Mouse (Mus musculus): ENCODE results near the gene Grk6. TPM values are rescaled to one million over a fixed set of nuclear protein-coding genes. Genes with fewer than 3 reads are reported as not detected.

The Grk6 gene
- total and polyA plus RNA-seq, 3 experiments: 83.2 to 96.7 TPM; not detected in 1

GRCm38 (mm10) chr13:55450511-55450980 is 5.7 kb downstream of the Grk6 start:
- Histone ChIP-seq H3K27me3 (ENCODE audit: control insufficient read depth in 1 of 2, insufficient read depth in 2 of 2, low read length in 2 of 2) (no peaks in the 10 kb centered on the region), H3K79me2 (ENCODE audit: control insufficient read depth, insufficient read depth, low read length, poor library complexity) (peaks cover 29% of the 10 kb centered on the region), H3K9me3 (replicated peaks; ENCODE audit: insufficient read depth, low read length) (no peaks in the 10 kb centered on the region), H3K4me3 (ENCODE audit: control insufficient read depth in 1 of 2, insufficient read depth in 1 of 2, low read depth in 2 of 2, low read length in 2 of 2) (no peak overlapping the region), H3K27ac (ENCODE audit: control insufficient read depth, low read depth, low read length) (no peak overlapping the region), H3K36me3 (ENCODE audit: control insufficient read depth in 1 of 2, insufficient read depth in 2 of 2, low read length in 2 of 2) (peaks cover 4 to 11% of the 10 kb centered on the region in 2 experiments), H3K9ac (ENCODE audit: control insufficient read depth, low read depth, low read length, poor library complexity, severe bottlenecking) (no peak overlapping the region), H3K4me1 (ENCODE audit: control insufficient read depth in 1 of 2, insufficient read depth in 2 of 2, low read length in 2 of 2) (peaks cover 7 to 24% of the 10 kb centered on the region in 2 experiments)
- no peak for DNase-seq (ENCODE audit: low read depth, low spot score)
- TF ChIP-seq TAL1 (IDR thresholded peaks at IDR 0.05; ENCODE audit: low read length) (no peak), RAD21 (IDR thresholded peaks at IDR 0.05; ENCODE audit: low read depth, low read length) (no peak), ETS1 (IDR thresholded peaks at IDR 0.05; ENCODE audit: low read depth, low read length) (no peak), SIN3A (IDR thresholded peaks at IDR 0.05; ENCODE audit: low read length) (no peak), EP300 (IDR thresholded peaks at IDR 0.05; ENCODE audit: low read depth in 1 of 2, low read length in 2 of 2) (no peak), MYC (IDR thresholded peaks at IDR 0.05; ENCODE audit: low read depth, low read length) (no peak), ZC3H11A (IDR thresholded peaks at IDR 0.05; ENCODE audit: low read depth, low read length) (no peak), CHD2 (IDR thresholded peaks at IDR 0.05; ENCODE audit: low read length) (no peak), E2F4 (IDR thresholded peaks at IDR 0.05; ENCODE audit: borderline replicate concordance, low read depth, low read length) (no peak), GATA1 (IDR thresholded peaks at IDR 0.05; ENCODE audit: low read depth, low read length) (no peak), GABPA (IDR thresholded peaks at IDR 0.05; ENCODE audit: low read depth, low read length) (no peak), NRF1 (IDR thresholded peaks at IDR 0.05; ENCODE audit: insufficient read depth, low read depth, low read length, poor library complexity, severe bottlenecking) (no peak), TCF12 (IDR thresholded peaks at IDR 0.05; ENCODE audit: low read depth, low read length) (no peak)

- peaks cover 4 to 11% of the 10 kb centered on the region in 2 experiments for H3K36me3 ChIP-seq (ENCODE audit: control insufficient read depth in 1 of 2, insufficient read depth in 2 of 2, low read length in 2 of 2)
- TF ChIP-seq RCOR1 (IDR thresholded peaks at IDR 0.05; ENCODE audit: low read depth, low read length): no peak
- TF ChIP-seq POLR2A (IDR thresholded peaks at IDR 0.05; ENCODE audit: control insufficient read depth in 1 of 2, insufficient read depth in 1 of 2, low read depth in 1 of 2, low read length in 2 of 2, poor library complexity in 1 of 2): no peak
- no peak for TF ChIP-seq BHLHE40 (IDR thresholded peaks at IDR 0.05; ENCODE audit: borderline replicate concordance, low read depth, low read length)
- no peak for TF ChIP-seq USF1 (IDR thresholded peaks at IDR 0.05; ENCODE audit: low read depth, low read length)
- no peak for TF ChIP-seq CTCF (IDR thresholded peaks at IDR 0.05 in 2 of 3, conservative IDR thresholded peaks at IDR 0.05 in 1 of 3; ENCODE audit: control insufficient read depth in 1 of 3, insufficient read depth in 1 of 3, low read depth in 2 of 3, low read length in 3 of 3, poor library complexity in 1 of 3, severe bottlenecking in 1 of 3)
- no peak for TF ChIP-seq MAX (IDR thresholded peaks at IDR 0.05; ENCODE audit: low read length)
- TF ChIP-seq HCFC1 (IDR thresholded peaks at IDR 0.05; ENCODE audit: low read depth, low read length): no peak
- no peak for TF ChIP-seq EP300 (IDR thresholded peaks at IDR 0.05; ENCODE audit: low read depth in 1 of 2, low read length in 2 of 2)
- no peak for TF ChIP-seq MAZ (IDR thresholded peaks at IDR 0.05; ENCODE audit: low read depth, low read length)
- TF ChIP-seq ETS1 (IDR thresholded peaks at IDR 0.05; ENCODE audit: low read depth, low read length): no peak
- TF ChIP-seq MYC (IDR thresholded peaks at IDR 0.05; ENCODE audit: low read depth, low read length): no peak
- TF ChIP-seq ZKSCAN1 (IDR thresholded peaks at IDR 0.05; ENCODE audit: low read depth, low read length): no peak
- TF ChIP-seq MAFK (IDR thresholded peaks at IDR 0.05; ENCODE audit: borderline replicate concordance, low read depth, low read length): no peak
- TF ChIP-seq SMC3 (IDR thresholded peaks at IDR 0.05; ENCODE audit: low read depth, low read length): no peak
- TF ChIP-seq RAD21 (IDR thresholded peaks at IDR 0.05; ENCODE audit: low read depth, low read length): no peak
- no peak for TF ChIP-seq ELF1 (IDR thresholded peaks at IDR 0.05; ENCODE audit: low read depth, low read length)
- TF ChIP-seq TAL1 (IDR thresholded peaks at IDR 0.05; ENCODE audit: low read length): no peak
- no peak for TF ChIP-seq MYB (IDR thresholded peaks at IDR 0.05; ENCODE audit: low read depth, low read length)
- TF ChIP-seq CHD1 (IDR thresholded peaks at IDR 0.05; ENCODE audit: low read depth, low read length): no peak
- TF ChIP-seq TBP (IDR thresholded peaks at IDR 0.05; ENCODE audit: low read depth, low read length): no peak
- no peak overlapping the region for H3K9ac ChIP-seq (ENCODE audit: control insufficient read depth, low read depth, low read length, poor library complexity, severe bottlenecking)
- H3K9me3 ChIP-seq (replicated peaks; ENCODE audit: insufficient read depth, low read length): no peaks in the 10 kb centered on the region
- H3K27ac ChIP-seq (ENCODE audit: control insufficient read depth, low read depth, low read length): no peak overlapping the region
- DNase-seq (ENCODE audit: low read depth, low spot score): no peak
- H3K27me3 ChIP-seq (ENCODE audit: control insufficient read depth in 1 of 2, insufficient read depth in 2 of 2, low read length in 2 of 2): no peaks in the 10 kb centered on the region
- H3K4me1 ChIP-seq (ENCODE audit: control insufficient read depth in 1 of 2, insufficient read depth in 2 of 2, low read length in 2 of 2): peaks cover 7 to 22% of the 10 kb centered on the region in 2 experiments
- H3K4me3 ChIP-seq (ENCODE audit: control insufficient read depth in 1 of 2, insufficient read depth in 1 of 2, low read depth in 2 of 2, low read length in 2 of 2): no peak overlapping the region
- H3K79me2 ChIP-seq (ENCODE audit: control insufficient read depth, insufficient read depth, low read length, poor library complexity): peaks cover 22% of the 10 kb centered on the region
These were observed 6.4 kb downstream of the Grk6 start for GRCm38 (mm10) chr13:55451296-55451695.
